Comparison of ENCODE assay signal across 8 mouse cellular contexts in genomic region chr15:79109321-79109934, GRCm38 (mm10). TPM values are rescaled to one million over a fixed set of nuclear protein-coding genes. Genes with fewer than 3 reads are reported as not detected.
A peak's percentile ranks its signal among the peaks of the same experiment; 100 is the strongest.
DNase-seq lines count a peak whose midpoint lies in the region; ATAC-seq and TF ChIP-seq lines count a peak whose summit lies in the region.

No protein-coding gene starts in this region.

- peak overlapping the region; percentile 93 for H3K4me3 ChIP-seq in kidney, adult 2 months (ENCODE audit: insufficient read depth, low read depth, low read length)
- peak overlapping the region; percentile 63 for H3K4me3 ChIP-seq in ES-Bruce4 (ENCODE audit: low read depth, low read length)
- H3K4me3 ChIP-seq in embryonic facial prominence, embryonic 11.5 days (ENCODE audit: low read depth, low read length) = peak overlapping the region; percentile 92
- H3K4me3 ChIP-seq in intestine, embryonic 14.5 days (ENCODE audit: low read depth, low read length) = peak overlapping the region; percentile 86
- peak overlapping the region; percentile 88 for H3K4me3 ChIP-seq in midbrain, embryonic 13.5 days (replicated peaks)

- ATAC-seq in embryonic facial prominence, embryonic 11.5 days (replicated peaks; ENCODE audit: insufficient number of reproducible peaks, low FRiP score, low TSS enrichment, low read depth) = peak; percentile 54
- peak; percentile 59 for ATAC-seq in intestine, embryonic 14.5 days (replicated peaks; ENCODE audit: low FRiP score, low TSS enrichment, low read depth)
- peak; percentile 74 for ATAC-seq in midbrain, embryonic 13.5 days

- H3K36me3 ChIP-seq in kidney, adult 2 months (ENCODE audit: control insufficient read depth, insufficient read depth, low read length) = no peaks in the 10 kb centered on the region
- H3K36me3 ChIP-seq in ES-Bruce4 (ENCODE audit: control insufficient read depth, insufficient read depth, low read length, poor library complexity, severe bottlenecking) = no peaks in the 10 kb centered on the region
- H3K36me3 ChIP-seq in embryonic facial prominence, embryonic 11.5 days (replicated peaks; ENCODE audit: control insufficient read depth, insufficient read depth, low read depth, low read length) = no peaks in the 10 kb centered on the region
- peaks cover under 1% of the 10 kb centered on the region; the same call in 1 of the 2 replicates for H3K36me3 ChIP-seq in intestine, embryonic 14.5 days (ENCODE audit: control insufficient read depth, insufficient read depth, low read length)
- H3K36me3 ChIP-seq in midbrain, embryonic 13.5 days = peaks cover 6% of the 10 kb centered on the region

- intact Hi-C loops in gastrocnemius, postnatal 14 days (cut with DNase I; ENCODE audit: low total_unique reads) = no loop called here

- no peaks in the 10 kb centered on the region for H3K9me3 ChIP-seq in ES-Bruce4 (replicated peaks; ENCODE audit: control insufficient read depth, insufficient read depth, low read length, poor library complexity, severe bottlenecking)
- no peaks in the 10 kb centered on the region for H3K9me3 ChIP-seq in embryonic facial prominence, embryonic 11.5 days (replicated peaks; ENCODE audit: control insufficient read depth, low read length)
- no peaks in the 10 kb centered on the region for H3K9me3 ChIP-seq in intestine, embryonic 14.5 days (ENCODE audit: control insufficient read depth, low read length)
- no peaks in the 10 kb centered on the region for H3K9me3 ChIP-seq in midbrain, embryonic 13.5 days

- H3K27me3 ChIP-seq in kidney, adult 2 months (replicated peaks; ENCODE audit: control insufficient read depth, insufficient read depth, low read length) = no peaks in the 10 kb centered on the region
- H3K27me3 ChIP-seq in ES-Bruce4 (ENCODE audit: control insufficient read depth, insufficient read depth, low read length, poor library complexity, severe bottlenecking) = no peaks in the 10 kb centered on the region
- H3K27me3 ChIP-seq in embryonic facial prominence, embryonic 11.5 days (ENCODE audit: control insufficient read depth, insufficient read depth, low read length) = no peaks in the 10 kb centered on the region
- no peaks in the 10 kb centered on the region for H3K27me3 ChIP-seq in intestine, embryonic 14.5 days (replicated peaks; ENCODE audit: control insufficient read depth, insufficient read depth, low read length)
- H3K27me3 ChIP-seq in midbrain, embryonic 13.5 days = peaks cover 10% of the 10 kb centered on the region

- DNase-seq in kidney, adult 2 months = no peak
- no peak for DNase-seq in kidney, adult 11 months
- peak; percentile 17 for DNase-seq in embryonic facial prominence, embryonic 11.5 days (ENCODE audit: low spot score)
- peak; percentile 80 for DNase-seq in intestine, embryonic 14.5 days (ENCODE audit: low spot score)
- DNase-seq in urinary bladder, postnatal 36 days (ENCODE audit: low spot score in 2 of 2) = no peak
- DNase-seq in gastrocnemius, postnatal 14 days = no peak

- TF ChIP-seq EP300 in ES-Bruce4 (IDR thresholded peaks at IDR 0.05; ENCODE audit: insufficient read depth, low read depth, low read length) = no peak

- 1% methylated on average over 46 of the region's 46 CpGs for WGBS in kidney, adult 2 months
- whole genome bisulfite sequencing in embryonic facial prominence, embryonic 11.5 days = under 1% methylated on average over 46 of the region's 46 CpGs
- under 1% methylated on average over 46 of the region's 46 CpGs for WGBS in intestine, embryonic 14.5 days
- WGBS in midbrain, embryonic 13.5 days = under 1% methylated on average over 40 of the region's 46 CpGs

- H3K9ac ChIP-seq in ES-Bruce4 (ENCODE audit: low read depth, poor library complexity, severe bottlenecking) = peak overlapping the region; percentile 80
- peak overlapping the region; percentile 86 for H3K9ac ChIP-seq in embryonic facial prominence, embryonic 11.5 days (replicated peaks; ENCODE audit: low read length)
- peak overlapping the region; percentile 85 for H3K9ac ChIP-seq in intestine, embryonic 14.5 days (ENCODE audit: low read length)
- H3K9ac ChIP-seq in midbrain, embryonic 13.5 days (replicated peaks) = peak overlapping the region; percentile 89

- TF ChIP-seq CTCF in kidney, adult 2 months (conservative IDR thresholded peaks at IDR 0.05; ENCODE audit: insufficient read depth, insufficient read length, low read depth, low read length) = no peak
- TF ChIP-seq CTCF in ES-Bruce4 (IDR thresholded peaks at IDR 0.05; ENCODE audit: low read depth, low read length) = no peak

- peaks cover 12% of the 10 kb centered on the region for H3K4me1 ChIP-seq in kidney, adult 2 months (ENCODE audit: control insufficient read depth, insufficient read depth, low read length)
- H3K4me1 ChIP-seq in ES-Bruce4 (ENCODE audit: control insufficient read depth, insufficient read depth, low read length) = peaks cover 2% of the 10 kb centered on the region
- H3K4me1 ChIP-seq in embryonic facial prominence, embryonic 11.5 days (ENCODE audit: control insufficient read depth, insufficient read depth, low read length) = peaks cover 3% of the 10 kb centered on the region; the same call in 1 of the 2 replicates
- peaks cover 21% of the 10 kb centered on the region for H3K4me1 ChIP-seq in intestine, embryonic 14.5 days (replicated peaks; ENCODE audit: control insufficient read depth, insufficient read depth, low read length)
- H3K4me1 ChIP-seq in midbrain, embryonic 13.5 days (replicated peaks) = peaks cover 33% of the 10 kb centered on the region

- H3K4me2 ChIP-seq in embryonic facial prominence, embryonic 11.5 days (ENCODE audit: low read depth, low read length) = peak overlapping the region; percentile 98
- H3K4me2 ChIP-seq in intestine, embryonic 14.5 days (ENCODE audit: low read length) = peak overlapping the region; percentile 63
- peak overlapping the region; percentile 96 for H3K4me2 ChIP-seq in midbrain, embryonic 13.5 days (replicated peaks)

- peak overlapping the region; percentile 90 for H3K27ac ChIP-seq in kidney, adult 2 months (ENCODE audit: insufficient read depth, low read depth, low read length)
- no peak overlapping the region for H3K27ac ChIP-seq in ES-Bruce4 (ENCODE audit: insufficient read depth, low read length)
- H3K27ac ChIP-seq in embryonic facial prominence, embryonic 11.5 days (replicated peaks; ENCODE audit: low read depth, low read length) = peak overlapping the region; percentile 59
- H3K27ac ChIP-seq in intestine, embryonic 14.5 days (ENCODE audit: low read depth) = peak overlapping the region; percentile 87
- H3K27ac ChIP-seq in midbrain, embryonic 13.5 days = peak overlapping the region; percentile 56

- TF ChIP-seq POLR2A in kidney, adult 2 months (IDR thresholded peaks at IDR 0.05; ENCODE audit: low read depth, low read length) = no peak
- TF ChIP-seq POLR2A in ES-Bruce4 (IDR thresholded peaks at IDR 0.05; ENCODE audit: insufficient read depth, low read length) = no peak

RNA-seq across cellular contexts. Expression of gene Micall1, which starts 0.7 kb away (rescaled TPM):
- 23.3 and 24.5 TPM in 2 replicates for polyA plus RNA-seq in kidney, adult 2 months (2012; rRNA removed)
- 12.4 and 13.4 TPM in 2 replicates for polyA plus RNA-seq in ES-Bruce4 (2011; ENCODE audit: insufficient read depth, insufficient read length, low read depth, missing spikeins)
- 4.9 and 5.1 TPM in 2 replicates for polyA plus RNA-seq in embryonic facial prominence, embryonic 11.5 days (2014; fragmentation: Nextera tagmentation; extraction: Ambion mirVana)
- 9.3 and 9.9 TPM in 2 replicates for polyA plus RNA-seq in intestine, embryonic 14.5 days (2014; fragmentation: Nextera tagmentation; extraction: Ambion mirVana)
- polyA plus RNA-seq in midbrain, embryonic 13.5 days (2015; fragmentation: Nextera tagmentation; extraction: Ambion mirVana) = 8.6 and 9.5 TPM in 2 replicates
- 10 to 100 TPM; 14.4 to 15.8 TPM for total RNA-seq in gastrocnemius, postnatal 14 days (2021)

RNA-seq across cellular contexts. Expression of gene Polr2f, which starts 31.4 kb away (rescaled TPM):
- polyA plus RNA-seq in kidney, adult 2 months (2012; rRNA removed) = 50.3 and 74.9 TPM in 2 replicates
- polyA plus RNA-seq in ES-Bruce4 (2011; ENCODE audit: insufficient read depth, insufficient read length, low read depth, missing spikeins) = 162 and 166 TPM in 2 replicates
- polyA plus RNA-seq in embryonic facial prominence, embryonic 11.5 days (2014; fragmentation: Nextera tagmentation; extraction: Ambion mirVana) = 388 and 414 TPM in 2 replicates
- polyA plus RNA-seq in intestine, embryonic 14.5 days (2014; fragmentation: Nextera tagmentation; extraction: Ambion mirVana) = 398 and 414 TPM in 2 replicates
- polyA plus RNA-seq in midbrain, embryonic 13.5 days (2015; fragmentation: Nextera tagmentation; extraction: Ambion mirVana) = 295 and 296 TPM in 2 replicates
- 10 to 100 TPM; 62.4 to 74.9 TPM for total RNA-seq in gastrocnemius, postnatal 14 days (2021)

RNA-seq across cellular contexts. Expression of gene 1700088E04Rik, which starts 31.6 kb away (rescaled TPM):
- polyA plus RNA-seq in kidney, adult 2 months (2012; rRNA removed) = 18.8 and 19.6 TPM in 2 replicates
- 1.4 TPM in 2 replicates for polyA plus RNA-seq in ES-Bruce4 (2011; ENCODE audit: insufficient read depth, insufficient read length, low read depth, missing spikeins)
- polyA plus RNA-seq in embryonic facial prominence, embryonic 11.5 days (2014; fragmentation: Nextera tagmentation; extraction: Ambion mirVana) = 6.8 and 7.9 TPM in 2 replicates
- 7.4 and 8.2 TPM in 2 replicates for polyA plus RNA-seq in intestine, embryonic 14.5 days (2014; fragmentation: Nextera tagmentation; extraction: Ambion mirVana)
- polyA plus RNA-seq in midbrain, embryonic 13.5 days (2015; fragmentation: Nextera tagmentation; extraction: Ambion mirVana) = 14.0 and 16.6 TPM in 2 replicates
- 1 to 10 TPM in 1 of 2 experiments, under 1 TPM in 1; 0.43 to 1.1 TPM for total RNA-seq in gastrocnemius, postnatal 14 days (2021)

RNA-seq across cellular contexts. Expression of gene Eif3l, which starts 34.4 kb away (rescaled TPM):
- polyA plus RNA-seq in kidney, adult 2 months (2012; rRNA removed) = 172 and 183 TPM in 2 replicates
- 598 and 608 TPM in 2 replicates for polyA plus RNA-seq in ES-Bruce4 (2011; ENCODE audit: insufficient read depth, insufficient read length, low read depth, missing spikeins)
- polyA plus RNA-seq in embryonic facial prominence, embryonic 11.5 days (2014; fragmentation: Nextera tagmentation; extraction: Ambion mirVana) = 286 and 292 TPM in 2 replicates
- polyA plus RNA-seq in intestine, embryonic 14.5 days (2014; fragmentation: Nextera tagmentation; extraction: Ambion mirVana) = 244 and 264 TPM in 2 replicates
- polyA plus RNA-seq in midbrain, embryonic 13.5 days (2015; fragmentation: Nextera tagmentation; extraction: Ambion mirVana) = 180 and 186 TPM in 2 replicates
- total RNA-seq in gastrocnemius, postnatal 14 days (2021) = 10 to 100 TPM; 65.8 to 69.7 TPM

RNA-seq across cellular contexts. Expression of gene Ankrd54, which starts 46.7 kb away (rescaled TPM):
- polyA plus RNA-seq in kidney, adult 2 months (2012; rRNA removed) = 38.9 and 52.2 TPM in 2 replicates
- polyA plus RNA-seq in ES-Bruce4 (2011; ENCODE audit: insufficient read depth, insufficient read length, low read depth, missing spikeins) = 16.6 and 18.2 TPM in 2 replicates
- 42.8 and 56.2 TPM in 2 replicates for polyA plus RNA-seq in embryonic facial prominence, embryonic 11.5 days (2014; fragmentation: Nextera tagmentation; extraction: Ambion mirVana)
- polyA plus RNA-seq in intestine, embryonic 14.5 days (2014; fragmentation: Nextera tagmentation; extraction: Ambion mirVana) = 49.4 and 50.0 TPM in 2 replicates
- polyA plus RNA-seq in midbrain, embryonic 13.5 days (2015; fragmentation: Nextera tagmentation; extraction: Ambion mirVana) = 52.6 and 56.4 TPM in 2 replicates
- 1 to 10 TPM; 5.4 to 6.1 TPM for total RNA-seq in gastrocnemius, postnatal 14 days (2021)

Comparison
In these comparisons a context has a peak if more than half of its experiments do, and no peak if none do; other contexts are left out.
1. DNase-seq: peak in embryonic facial prominence, embryonic 11.5 days (single experiment) and intestine, embryonic 14.5 days (single experiment); none in kidney, adult 2 months (single experiment), kidney, adult 11 months (single experiment), urinary bladder, postnatal 36 days (0 of 2) and gastrocnemius, postnatal 14 days (single experiment).
2. Peak in every context shown above with its lines, with median percentiles within 50 percentile points of each other: H3K4me3 ChIP-seq, H3K9ac ChIP-seq, ATAC-seq and H3K4me2 ChIP-seq.